Mouse (Mus musculus) testis, postnatal 14 days (tissue): ENCODE data around the gene Cdh13.

ENCODE experiments used
- DNase-seq: peaks from one replicate; pipeline ENCODE4 v3.0.0; 2021; ENCODE audit warnings: low spot score

The Cdh13 gene

DNA sequence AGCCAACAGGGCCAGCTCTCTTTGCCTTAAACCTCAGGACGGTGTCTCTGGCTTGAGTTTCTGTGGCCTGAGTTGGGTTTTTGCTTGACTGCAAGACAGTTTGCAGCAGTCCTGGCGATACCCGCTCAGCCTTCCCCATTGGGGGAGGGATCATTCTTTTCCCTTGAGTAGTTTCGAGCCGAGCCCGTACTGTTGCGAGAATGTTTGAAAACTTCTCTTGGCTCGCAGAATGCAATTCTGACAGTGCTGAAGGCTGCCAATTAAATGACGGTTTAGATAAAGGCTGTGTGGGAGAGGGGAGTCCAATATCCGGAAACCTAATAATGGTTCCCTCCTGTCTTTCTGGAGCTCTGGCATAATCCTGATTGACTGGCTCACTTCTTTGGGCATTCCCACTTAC is 23.4 kb downstream of the Cdh13 start:
- DNase-seq = no peak

DNA sequence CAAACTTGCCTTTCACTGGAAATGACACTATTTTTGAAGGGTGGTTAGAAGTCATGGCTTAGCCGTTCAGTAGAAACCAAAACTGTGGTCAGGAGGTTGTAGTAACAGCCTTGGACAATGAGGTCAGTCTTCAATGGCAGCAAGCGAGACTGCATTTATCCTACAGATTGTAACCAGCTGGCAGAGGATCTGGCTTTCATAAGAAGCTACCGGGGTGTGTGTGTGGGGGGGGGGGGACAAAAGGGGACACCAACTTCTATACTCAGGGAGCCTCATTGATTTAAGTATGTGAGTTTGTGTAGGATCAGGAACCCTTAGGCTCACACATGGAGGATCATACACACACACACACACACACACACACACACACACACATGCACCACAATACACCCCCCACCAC is 25.6 kb downstream of the Cdh13 start:
- no peak for DNase-seq

DNA sequence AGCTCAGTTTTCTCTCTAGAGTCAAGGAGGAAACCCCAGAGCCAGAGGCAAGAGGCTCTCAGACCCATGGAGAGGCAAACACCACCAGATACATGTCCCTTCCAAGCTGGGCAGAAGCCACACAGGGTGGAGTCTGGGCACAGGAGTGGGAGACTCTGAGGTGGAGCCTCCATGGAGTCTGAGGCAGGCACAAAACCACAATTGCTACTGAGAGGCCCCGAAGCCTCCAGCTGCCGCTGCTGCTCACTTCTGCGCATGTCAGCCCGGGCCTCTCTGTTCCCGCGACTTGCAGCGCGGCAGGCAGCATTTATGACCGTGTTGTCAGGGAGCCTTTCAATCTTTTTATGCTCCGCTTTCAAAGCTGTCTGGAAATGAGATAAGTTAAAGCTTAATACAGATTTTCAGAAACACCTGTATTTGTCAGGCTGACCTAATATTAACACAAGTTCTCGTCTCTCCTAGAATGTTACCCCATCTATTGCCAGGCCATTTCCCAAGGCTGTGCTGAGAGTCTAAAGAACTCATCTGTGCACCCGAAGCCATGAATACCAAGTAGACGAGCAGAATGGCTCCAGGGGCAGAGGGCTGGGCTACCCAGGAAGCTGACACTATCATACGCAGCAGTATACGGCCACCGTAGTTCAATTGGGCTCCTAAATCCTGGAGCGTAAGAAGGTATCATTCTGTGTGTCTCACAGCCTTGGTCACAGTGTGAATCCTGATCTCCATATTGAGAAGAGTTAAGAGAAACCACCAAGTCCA is 30.1 kb downstream of the Cdh13 start:
- DNase-seq = no peak

DNA sequence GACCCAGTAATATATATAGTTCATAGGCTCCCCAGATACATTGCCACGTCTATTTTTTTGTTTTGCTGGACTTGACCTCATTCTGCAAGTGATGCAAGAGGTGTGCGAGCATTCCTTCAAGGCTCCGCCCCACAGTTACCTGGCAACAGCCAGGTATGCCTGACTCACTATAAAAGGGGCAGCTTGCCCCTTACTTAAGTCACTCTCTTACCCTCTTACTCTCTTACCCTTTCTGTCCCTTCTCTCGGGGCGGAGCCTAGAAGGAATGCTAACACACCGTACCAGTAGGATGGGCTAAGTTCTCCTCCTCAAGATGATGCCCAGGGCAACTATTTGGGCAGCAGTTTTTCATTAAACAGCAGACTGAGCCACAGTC is 30.6 kb downstream of the Cdh13 start:
- no peak for DNase-seq

DNA sequence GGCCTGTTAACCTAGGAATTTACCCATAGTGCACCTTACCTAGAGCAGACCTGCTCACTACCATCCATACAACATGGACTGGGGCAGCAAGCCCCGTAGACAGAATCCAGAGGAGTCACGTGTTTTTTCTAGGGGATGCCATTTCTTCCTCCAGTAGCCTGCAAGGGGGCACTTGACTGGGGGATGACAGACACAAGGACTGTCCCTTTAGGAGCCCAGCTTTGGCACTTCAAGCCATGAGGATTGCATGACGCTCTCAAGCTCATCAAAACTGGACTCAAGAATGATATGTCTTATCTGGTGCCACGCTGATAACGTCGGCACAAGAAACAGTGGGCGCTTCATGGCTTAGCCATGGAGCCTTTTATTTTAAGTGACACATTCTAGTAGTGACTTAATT is 31.4 kb downstream of the Cdh13 start:
- no peak for DNase-seq

DNA sequence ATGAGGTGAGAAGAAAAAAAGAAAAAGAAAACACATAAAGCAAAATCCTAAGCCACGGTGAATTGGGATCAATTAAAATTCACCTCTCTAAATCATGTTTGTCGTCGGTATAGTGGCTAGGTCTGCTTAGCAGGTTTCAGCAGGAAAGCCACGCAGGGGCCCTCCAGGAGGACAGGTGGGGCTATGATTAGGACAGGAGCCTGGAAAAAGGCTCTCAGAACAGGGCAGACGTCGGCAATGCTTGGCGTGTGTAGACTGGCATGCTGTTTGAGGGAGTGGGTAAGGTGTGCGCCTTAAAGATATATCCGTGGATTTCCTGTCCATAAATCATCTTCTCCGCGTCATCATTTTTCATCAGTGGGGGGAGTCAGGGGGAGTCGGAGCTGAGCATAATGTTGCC is 32.9 kb downstream of the Cdh13 start:
- no peak for DNase-seq

DNA sequence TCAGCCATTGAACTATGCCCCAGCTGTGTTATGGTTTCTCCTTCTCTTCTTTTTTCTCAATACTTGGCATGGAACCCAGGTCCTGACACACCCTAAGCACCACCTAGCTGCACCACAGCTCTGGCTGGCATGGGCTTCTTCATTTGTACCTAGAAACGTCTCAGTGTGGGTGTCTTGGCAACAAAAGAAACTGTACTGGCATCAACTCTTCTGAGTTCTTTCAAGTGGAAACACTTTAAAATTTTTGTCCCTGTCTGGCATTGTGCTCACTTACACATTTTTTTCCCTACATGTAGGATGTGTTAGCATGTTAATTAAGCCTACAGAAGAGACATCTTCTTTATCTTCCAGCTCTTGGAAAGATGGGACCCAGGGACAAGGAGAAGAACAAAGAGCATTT is 37.0 kb downstream of the Cdh13 start:
- no peak for DNase-seq

DNA sequence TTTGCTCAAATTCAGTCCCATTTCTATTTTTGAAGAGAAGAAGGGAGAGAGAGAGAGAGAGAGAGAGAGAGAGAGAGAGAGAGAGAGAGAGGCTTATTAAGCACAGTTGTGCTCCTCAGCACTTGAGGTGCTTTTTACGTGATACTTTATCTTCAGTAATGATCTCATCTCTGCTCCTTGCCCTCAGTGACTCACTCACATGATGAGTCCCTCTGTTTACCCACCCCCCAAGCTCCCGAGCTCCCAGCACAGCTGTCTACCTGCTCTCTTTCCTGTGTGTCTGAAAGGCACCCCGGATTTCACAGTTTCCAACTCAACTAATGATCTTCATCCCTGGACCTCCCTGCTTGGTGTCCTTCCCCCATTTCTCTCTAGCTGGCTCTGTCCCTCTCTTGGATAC is 39.9 kb downstream of the Cdh13 start:
- no peak for DNase-seq

DNA sequence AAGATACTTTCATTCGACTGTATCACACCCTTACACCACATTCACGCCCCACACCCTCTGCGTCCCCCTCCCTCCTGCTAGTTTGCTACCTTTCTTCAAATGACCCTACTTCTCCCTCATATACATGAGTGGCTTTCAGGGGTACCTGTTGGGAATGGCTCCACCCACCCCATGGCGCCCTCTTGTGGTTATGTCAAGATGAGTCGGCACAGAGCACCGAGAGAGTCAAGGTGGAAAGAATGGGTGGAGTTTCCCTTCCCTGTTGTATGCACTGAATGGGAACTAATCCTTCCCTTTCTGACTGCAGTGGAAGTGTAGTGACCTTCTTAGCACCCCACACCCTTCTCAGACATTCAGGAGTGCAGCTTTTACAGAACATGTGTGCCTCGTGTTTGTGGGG is 51.4 kb downstream of the Cdh13 start:
- DNase-seq = no peak

DNA sequence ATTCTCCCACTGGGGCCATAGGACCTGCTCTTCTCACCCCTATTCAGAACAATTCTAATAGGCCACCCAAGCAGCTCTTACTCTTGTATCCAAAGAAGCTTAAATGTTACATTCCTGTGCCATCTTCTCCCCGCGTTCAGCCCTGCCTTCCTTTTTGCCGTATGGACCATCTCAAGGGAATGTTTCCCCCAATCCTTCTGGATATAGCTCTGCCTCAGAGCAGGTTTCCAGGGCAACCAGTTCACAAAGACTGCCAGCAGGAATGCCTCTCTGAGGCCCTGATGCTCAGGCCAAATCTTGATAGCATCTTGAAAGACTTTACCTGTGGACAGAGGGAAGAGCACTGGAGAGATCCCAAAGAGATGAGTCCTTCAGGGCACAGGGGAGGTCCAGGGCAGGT is 56.2 kb downstream of the Cdh13 start:
- DNase-seq = no peak

DNA sequence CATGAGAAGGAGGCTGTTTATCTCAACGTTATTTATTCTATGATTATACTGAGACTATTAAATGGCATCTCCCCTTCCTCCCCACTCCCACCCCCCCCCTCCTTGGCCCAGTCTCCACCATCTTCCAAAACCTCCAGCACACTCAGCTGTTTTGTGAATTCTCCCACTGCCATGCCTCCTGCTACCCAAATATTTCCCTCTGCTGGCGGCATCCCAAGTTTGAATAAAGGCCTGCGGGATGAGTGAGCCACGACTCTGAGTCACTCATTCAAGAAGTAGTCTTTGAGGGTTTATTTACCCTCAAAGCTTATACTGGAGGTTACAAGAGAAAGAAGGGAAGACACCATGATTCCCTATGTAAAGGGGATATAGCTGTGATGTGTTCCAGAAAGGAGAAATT is 59.7 kb downstream of the Cdh13 start:
- DNase-seq = no peak

DNA sequence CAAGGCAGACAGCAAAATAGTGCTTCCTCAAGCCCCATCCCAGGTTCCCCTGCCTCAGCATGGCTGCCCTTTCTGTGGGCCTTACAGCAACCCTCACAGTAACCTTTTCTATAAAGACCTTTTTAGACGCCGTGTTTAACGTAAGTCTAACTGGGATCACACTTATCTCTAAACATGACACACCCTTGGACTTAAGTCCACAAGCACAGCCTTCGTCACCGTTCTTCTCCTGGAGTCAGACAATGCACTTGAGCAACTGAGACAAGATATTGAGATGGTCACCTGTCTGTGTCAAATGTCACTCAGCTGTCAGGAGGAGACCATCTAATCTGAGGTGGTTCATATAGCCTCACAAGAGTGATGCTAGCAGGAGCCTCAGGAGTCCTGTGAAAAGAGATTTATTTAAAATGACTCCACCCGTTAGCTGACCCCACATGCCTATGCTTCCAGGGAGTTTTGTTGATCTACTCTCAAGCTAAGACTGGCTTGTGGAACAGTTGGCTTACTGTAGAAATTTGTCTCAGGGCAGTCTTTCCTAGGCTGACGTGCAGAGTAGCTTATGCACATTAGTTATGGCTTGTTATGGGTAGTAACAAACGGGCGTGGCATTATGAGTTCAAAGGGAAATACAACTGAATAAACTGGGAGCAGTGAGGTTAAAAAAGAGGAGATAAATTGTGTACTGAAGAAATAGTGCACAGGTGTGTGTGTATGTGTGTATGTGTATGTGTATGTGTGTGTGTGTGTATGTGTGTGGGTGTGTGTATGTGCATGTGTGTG is 65.4 kb downstream of the Cdh13 start:
- no peak for DNase-seq

DNA sequence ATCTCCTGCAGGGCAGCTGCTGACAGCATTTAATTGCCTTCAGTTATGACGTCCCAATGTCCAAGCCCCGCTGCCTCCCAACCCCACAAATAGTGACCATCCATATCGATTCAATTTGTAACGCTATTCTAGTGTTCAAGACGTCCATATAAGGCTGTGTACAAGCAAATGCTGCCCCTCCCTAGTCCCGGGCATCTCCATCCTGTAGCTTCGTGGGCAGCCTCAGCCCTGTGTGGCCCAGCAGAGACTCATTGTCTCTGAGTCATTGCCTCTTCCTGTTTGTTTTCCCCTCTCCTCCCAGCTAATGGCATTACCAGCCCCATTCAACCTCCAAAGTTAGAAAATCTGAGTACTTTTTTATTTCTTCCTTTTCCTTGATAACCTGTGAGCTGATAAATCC is 66.6 kb downstream of the Cdh13 start:
- DNase-seq = no peak

DNA sequence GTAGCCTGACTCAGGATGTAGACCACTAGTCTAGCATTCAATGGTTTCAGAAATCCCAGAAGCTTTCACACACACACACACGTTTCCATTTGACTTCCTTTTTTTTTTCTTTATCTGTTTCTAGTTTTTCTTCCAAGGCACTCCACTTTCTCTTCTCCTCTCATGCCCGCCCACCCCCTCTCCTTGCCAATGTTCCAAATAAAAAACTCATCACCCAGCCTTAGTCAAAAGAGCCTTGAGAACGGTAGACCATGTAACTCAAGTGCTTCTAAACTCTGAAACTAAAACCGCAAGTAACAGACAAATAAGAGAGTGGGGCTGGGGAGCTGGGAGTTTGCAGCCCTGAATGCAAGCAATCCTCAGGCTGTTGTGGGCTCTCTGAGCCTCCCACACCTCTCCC is 69.5 kb downstream of the Cdh13 start:
- no peak for DNase-seq

DNA sequence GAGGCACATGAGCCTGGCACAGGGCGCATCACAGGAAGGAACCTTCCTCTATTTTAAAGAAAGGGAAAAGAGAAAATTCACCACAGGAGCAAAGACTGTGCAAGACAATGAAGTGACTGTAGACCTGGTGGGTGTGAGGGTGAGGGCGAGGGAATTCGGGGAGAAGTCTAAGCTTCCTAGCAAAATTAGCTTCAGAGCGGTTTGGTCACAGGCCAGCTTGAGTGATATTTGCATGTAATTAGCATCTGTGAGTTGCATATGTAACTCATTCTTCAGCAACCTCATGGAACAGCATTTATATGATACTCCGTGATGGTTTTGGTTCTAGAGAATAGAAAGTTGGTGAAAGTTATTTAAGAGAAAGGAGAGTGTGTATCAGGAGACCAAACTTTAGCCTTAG is 73.5 kb downstream of the Cdh13 start:
- DNase-seq = no peak

DNA sequence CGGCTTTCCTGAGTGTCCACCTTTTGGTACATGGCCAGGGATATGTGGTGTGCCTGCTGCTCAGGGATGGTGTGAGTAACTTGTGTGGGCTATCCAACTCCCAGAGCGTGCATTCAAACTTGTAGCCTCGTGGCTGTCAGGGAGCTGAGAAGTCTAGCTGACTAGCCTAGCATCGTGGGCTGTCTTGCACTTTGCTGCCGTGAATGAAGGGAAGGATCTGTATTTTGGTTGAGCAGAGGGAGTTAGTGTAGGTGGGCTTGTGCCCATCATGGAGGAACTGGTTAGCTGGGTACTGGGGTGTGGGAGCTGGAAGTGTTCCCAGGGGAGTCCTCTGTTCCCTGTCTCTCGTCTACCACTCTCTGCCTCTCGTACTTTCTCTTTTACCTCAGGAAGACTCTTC is 74.1 kb downstream of the Cdh13 start:
- DNase-seq = no peak

DNA sequence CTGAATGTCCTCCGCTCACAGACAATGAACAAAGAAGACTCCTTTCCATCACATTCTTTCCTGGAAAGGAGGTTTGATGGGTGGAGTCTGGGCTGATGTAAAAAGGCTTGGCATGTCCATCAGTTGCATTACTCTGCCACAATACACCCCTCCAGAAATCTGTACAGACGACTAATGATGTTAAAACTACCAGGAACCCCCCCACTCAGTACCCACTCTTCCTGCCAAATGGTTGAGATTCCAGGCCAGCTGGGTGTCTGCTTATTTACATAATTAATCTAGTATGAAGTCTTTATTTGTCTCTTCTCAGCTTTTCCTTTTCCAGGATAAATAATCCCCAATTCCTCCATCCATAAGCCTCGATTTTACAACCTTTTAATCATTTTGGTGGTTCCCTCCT is 80.2 kb downstream of the Cdh13 start:
- DNase-seq = no peak

DNA sequence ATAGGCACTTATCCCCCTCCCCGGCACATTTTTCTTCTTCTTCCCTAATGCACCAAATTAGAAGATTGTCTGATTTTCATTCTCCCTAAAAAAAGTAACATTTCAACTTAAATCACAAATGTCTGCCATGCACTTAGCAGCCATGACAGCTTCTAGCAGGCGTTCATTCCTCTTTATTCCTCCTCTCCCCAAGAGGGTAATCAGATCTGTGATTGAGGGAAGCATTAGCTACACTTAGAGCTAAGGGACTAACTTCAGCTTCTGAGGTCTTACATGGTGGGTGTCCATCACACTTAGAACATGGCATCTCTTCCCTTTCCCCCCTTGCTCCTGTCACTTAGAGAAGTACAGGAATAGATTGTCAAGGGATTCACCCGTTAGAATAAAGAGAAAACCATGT is 89.6 kb downstream of the Cdh13 start:
- DNase-seq = no peak

DNA sequence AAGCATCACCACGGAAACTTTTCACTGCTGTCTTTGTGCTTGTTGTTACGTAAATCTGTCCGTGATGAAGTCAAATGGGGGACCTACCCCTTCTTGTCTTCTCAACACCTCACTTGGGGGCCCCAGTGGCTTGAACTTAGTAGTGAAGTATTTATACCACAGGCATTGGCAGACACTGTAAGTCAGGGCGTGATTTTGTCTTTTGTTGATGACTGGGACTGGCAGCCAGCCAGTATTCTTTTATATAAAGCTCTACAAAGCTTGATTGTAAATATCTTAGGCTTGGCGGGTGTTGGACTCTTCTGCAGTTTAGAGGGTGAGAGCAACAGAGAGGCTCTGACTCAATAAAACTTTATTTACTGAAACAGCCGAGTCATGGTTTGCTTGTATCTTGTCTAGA is 91.2 kb downstream of the Cdh13 start:
- DNase-seq = no peak

DNA sequence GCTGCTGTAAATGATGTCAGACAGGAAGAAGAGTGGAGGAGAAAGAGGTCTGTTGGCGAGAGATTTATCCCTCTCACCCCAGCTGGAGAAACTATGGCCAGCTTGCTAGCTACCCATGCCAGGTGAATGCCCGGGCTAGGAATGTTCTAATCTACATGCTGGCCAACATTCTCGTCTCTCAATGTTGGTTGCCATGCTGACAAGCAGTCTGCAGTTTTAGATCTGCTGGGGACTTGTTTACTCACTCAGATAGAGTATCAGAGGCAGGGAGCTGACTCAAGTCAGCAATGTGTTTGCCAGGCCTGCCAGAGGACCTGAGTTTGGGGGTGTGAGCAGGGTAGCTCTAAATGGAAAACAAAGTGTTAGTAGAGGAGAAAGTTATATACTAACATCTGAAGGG is 93.3 kb downstream of the Cdh13 start:
- no peak for DNase-seq

DNA sequence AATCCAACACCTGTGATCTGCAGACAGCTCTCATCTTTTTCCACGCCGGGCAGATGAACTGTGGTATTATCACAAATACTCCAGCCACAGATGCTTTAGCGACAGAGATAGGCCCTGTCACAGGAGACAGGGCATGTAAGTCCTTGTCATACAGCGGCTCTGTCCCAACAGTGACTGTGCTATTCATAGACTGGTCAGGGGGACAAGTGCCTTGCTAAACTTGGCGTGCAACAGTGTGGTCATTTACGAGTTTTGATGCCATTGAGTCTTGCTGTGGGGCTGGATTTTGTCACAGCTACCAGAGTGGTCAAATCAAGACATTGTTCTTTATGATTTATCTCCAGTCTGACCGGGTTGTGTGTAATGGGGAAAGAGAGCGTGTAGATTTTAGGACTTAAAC is 95.5 kb downstream of the Cdh13 start:
- no peak for DNase-seq

DNA sequence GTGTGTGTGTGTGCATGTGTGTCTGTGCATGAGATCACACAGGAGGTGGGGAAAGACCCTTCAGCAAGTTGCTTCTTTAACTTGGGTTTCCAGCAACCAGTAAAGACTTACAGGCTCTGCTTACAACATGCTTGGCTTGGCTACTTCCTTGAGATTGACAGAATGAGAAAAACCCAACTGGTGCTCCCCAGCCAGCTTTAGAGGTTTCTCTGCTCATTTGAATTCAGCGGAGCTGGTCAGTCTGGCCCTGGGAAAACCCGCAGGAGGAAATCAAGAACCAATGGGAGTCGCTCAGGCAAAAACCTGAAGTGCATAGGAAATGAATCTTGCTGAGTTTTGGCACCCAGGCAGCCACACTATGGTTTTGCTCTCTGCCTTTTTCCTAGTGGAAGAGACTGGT is 96.1 kb downstream of the Cdh13 start:
- DNase-seq = no peak

DNA sequence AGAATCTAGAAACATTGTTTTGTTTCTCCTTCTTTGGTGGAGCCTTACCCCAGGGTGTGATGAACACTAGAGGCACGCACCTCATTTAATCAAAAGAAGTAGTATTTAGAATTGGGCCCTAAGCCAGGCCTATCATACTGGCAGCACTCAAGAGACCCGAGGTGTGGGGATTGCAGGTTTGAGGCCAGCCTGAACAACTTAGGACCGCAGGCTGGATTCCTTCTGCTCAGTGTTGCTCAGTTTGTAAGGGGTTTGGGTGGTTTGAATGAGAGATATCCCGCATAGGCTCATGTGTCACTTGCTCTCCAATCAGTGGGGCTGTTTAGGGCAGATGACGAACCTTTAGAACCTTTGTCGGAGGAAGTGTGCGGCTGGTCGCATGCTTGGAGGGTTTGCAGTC is 96.5 kb downstream of the Cdh13 start:
- no peak for DNase-seq

DNA sequence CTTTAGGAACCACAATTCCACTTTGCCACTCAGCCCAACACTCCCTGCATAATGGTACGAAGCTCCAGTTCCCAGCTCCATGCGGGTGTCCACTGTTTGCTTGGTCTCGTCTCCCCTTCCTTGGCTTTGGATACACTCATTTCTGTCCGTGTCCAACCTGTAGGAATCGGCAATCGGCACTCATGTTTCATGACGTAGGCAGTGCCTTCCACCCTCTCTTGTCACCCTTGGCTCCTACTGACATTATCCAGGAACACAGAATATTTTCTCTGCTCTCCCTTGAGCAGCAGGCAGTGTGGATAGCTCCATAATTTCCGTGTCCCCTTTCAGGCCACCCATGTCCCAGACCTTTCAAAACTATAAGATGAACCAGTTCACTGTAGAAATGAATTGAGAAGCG is 97.2 kb downstream of the Cdh13 start:
- DNase-seq = no peak
